Mouse (Mus musculus) heart, postnatal 0 days (tissue): Measurements from ENCODE around the gene Stat6.

Experiments
- CTCF ChIP-seq: IDR thresholded peaks from 2 replicates; pipeline ENCODE4 v1.5.1; 2016; ENCODE audit warnings: antibody characterized with exemption, control low read depth, low read depth
- EP300 ChIP-seq: IDR thresholded peaks from 2 replicates; pipeline ENCODE4 v1.6.1; 2016; ENCODE audit warnings: antibody characterized with exemption, low read depth

GRCm38 (mm10) chr10:127640421-127640820 lies 2.4 kb upstream of the Stat6 start:
- no peak for TF ChIP-seq CTCF
- TF ChIP-seq EP300: no peak
